Mouse (Mus musculus) embryonic fibroblast, embryonic 13.5 days (primary cell): ENCODE measurements at regions not wholly inside any gene's neighbourhood (a gene's known extent, or its start where the extent isn't known, plus 50 kb on each side); places are given as distances from the start of the nearest gene placed in this dataset.

Experiments used
- CTCF ChIP-seq: IDR thresholded peaks from 2 replicates; pipeline ENCODE4 v1.5.1; 2011; ENCODE audit warnings: mild to moderate bottlenecking, control low read depth, low read length, moderate library complexity, borderline replicate concordance; ENCODE audit not compliant: insufficient read depth
- POLR2A ChIP-seq: IDR thresholded peaks from 2 replicates; pipeline ENCODE4 v1.6.1; 2011; ENCODE audit warnings: low read depth, mild to moderate bottlenecking, control low read depth, low read length, moderate library complexity

GRCm38 (mm10) chr4:9011952-9012351 is 773.1 kb upstream of the Car8 start:
- TF ChIP-seq POLR2A (no peak), CTCF (no peak)
